Mouse (Mus musculus): Measurements from ENCODE around the gene Polr2h. TPM values are rescaled to one million over a fixed set of nuclear protein-coding genes. Genes with fewer than 3 reads are reported as not detected.

Gene Polr2h
- total and polyA plus RNA-seq, 3 experiments: 9.0 to 11.8 (median 9.0) TPM

GRCm38 (mm10) chr16:20732251-20732924 is 14.9 kb downstream of the Polr2h start:
- peak overlapping the region; percentile 59 for H3K4me3 ChIP-seq
- DNase-seq: no peak
- intact Hi-C loops (cut with DNase I): no loop called here
- TF ChIP-seq CTCF (IDR thresholded peaks at IDR 0.05): no peak
- TF ChIP-seq POLR2A (IDR thresholded peaks at IDR 0.05; ENCODE audit: insufficient read depth, low read depth, low read length): no peak
- no peak for TF ChIP-seq EP300 (IDR thresholded peaks at IDR 0.05; ENCODE audit: insufficient read depth, low read depth, low read length)
- WGBS: 2% methylated on average over 29 of the region's 30 CpGs
- no peaks in the 10 kb centered on the region for H3K79me2 ChIP-seq (replicated peaks; ENCODE audit: control insufficient read depth, insufficient read depth, low read length)
- peaks cover 2% of the 10 kb centered on the region; the same call in 1 of the 2 replicates for H3K27me3 ChIP-seq (ENCODE audit: control insufficient read depth, insufficient read depth, low read length)
- peak overlapping the region; percentile 70 for H3K9ac ChIP-seq (ENCODE audit: low read depth, low read length)
- H3K4me1 ChIP-seq (ENCODE audit: control insufficient read depth, insufficient read depth, low read length): no peaks in the 10 kb centered on the region; the same call in 1 of the 2 replicates
- H3K27ac ChIP-seq: peak overlapping the region; percentile 62; the same call in 1 of the 2 replicates
- no peaks in the 10 kb centered on the region for H3K36me3 ChIP-seq (ENCODE audit: control insufficient read depth, insufficient read depth, low read length)

DNA sequence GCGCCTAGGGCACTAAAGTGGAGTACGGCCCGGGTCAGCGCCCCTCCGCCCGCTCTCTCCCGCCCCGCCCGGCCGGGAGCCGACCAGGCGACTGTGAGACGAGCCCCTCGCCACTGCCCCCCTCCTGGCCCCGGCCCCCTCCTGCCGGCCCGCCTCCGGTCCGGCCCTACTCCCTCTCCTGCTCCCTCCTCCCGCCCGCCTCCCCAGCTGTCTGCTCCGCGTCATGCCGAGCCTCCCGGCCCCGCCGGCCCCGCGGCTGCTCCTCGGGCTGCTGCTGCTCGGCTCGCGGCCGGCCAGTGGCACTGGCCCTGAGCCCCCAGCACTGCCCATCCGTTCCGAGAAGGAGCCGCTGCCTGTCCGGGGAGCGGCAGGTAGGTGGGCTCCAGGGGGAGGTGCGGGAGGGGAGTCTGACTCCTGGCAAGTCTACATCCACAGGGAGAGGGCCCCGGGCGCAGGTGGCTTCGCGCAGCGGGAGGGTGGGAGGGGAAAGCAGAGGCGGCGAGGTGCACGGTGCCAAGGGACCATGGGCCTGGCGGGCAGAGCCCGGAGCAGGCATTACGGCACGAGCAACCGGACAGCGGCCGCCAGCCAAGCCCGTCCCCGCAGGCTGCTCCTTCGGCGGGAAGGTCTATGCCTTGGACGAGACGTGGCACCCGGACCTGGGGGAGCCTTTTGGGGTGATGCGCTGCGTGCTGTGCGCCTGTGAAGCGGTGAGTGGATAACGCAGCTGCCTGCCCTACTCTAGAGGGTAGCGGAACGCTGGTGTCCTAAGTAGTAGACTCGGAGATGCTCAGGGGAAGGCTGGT is 15.7 kb downstream of the Polr2h start, which contains the start of gene Chrd:
TSS of gene Chrd (plus strand) at position 203 of the 806 bp plus-strand sequence.
- intact Hi-C loops (cut with DNase I): no loop called here
- Histone ChIP-seq H3K27me3 (ENCODE audit: control insufficient read depth, insufficient read depth, low read length) (peaks cover 2% of the 10 kb centered on the region; the same call in 1 of the 2 replicates), H3K36me3 (ENCODE audit: control insufficient read depth, insufficient read depth, low read length) (no peaks in the 10 kb centered on the region), H3K27ac (peak within 1 kb of the TSS; percentile 62), H3K9ac (ENCODE audit: low read depth, low read length) (peak within 1 kb of the TSS; percentile 70), H3K4me3 (peak within 1 kb of the TSS; percentile 59), H3K79me2 (replicated peaks; ENCODE audit: control insufficient read depth, insufficient read depth, low read length) (no peaks in the 10 kb centered on the region), H3K4me1 (ENCODE audit: control insufficient read depth, insufficient read depth, low read length) (no peaks in the 10 kb centered on the region; the same call in 1 of the 2 replicates)
- TF ChIP-seq CTCF (IDR thresholded peaks at IDR 0.05) (no peak), EP300 (IDR thresholded peaks at IDR 0.05; ENCODE audit: insufficient read depth, low read depth, low read length) (no peak)
- under 1% methylated on average over 45 of the region's 70 CpGs for WGBS
- DNase-seq: peak; percentile 75 to 80

GRCm38 (mm10) chr16:20733731-20734730 is 16.6 kb downstream of the Polr2h start, which contains the start of gene Thpo:
Thpo (minus strand) TSS chr16:20734511.
- no peak for TF ChIP-seq POLR2A (IDR thresholded peaks at IDR 0.05; ENCODE audit: insufficient read depth, low read depth, low read length)
- no peak for TF ChIP-seq CTCF (IDR thresholded peaks at IDR 0.05)
- TF ChIP-seq EP300 (IDR thresholded peaks at IDR 0.05; ENCODE audit: insufficient read depth, low read depth, low read length): no peak
- peaks cover 2% of the 10 kb centered on the region; the same call in 1 of the 2 replicates for H3K27me3 ChIP-seq (ENCODE audit: control insufficient read depth, insufficient read depth, low read length)
- H3K4me3 ChIP-seq: peak within 1 kb of the TSS; percentile 59
- intact Hi-C loops (cut with DNase I): no loop called here
- DNase-seq: peak in 1 of 2 experiments; percentile 26
- peak within 1 kb of the TSS; percentile 36 for H3K27ac ChIP-seq
- H3K9ac ChIP-seq (ENCODE audit: low read depth, low read length): peak within 1 kb of the TSS; percentile 6
- no peaks in the 10 kb centered on the region for H3K36me3 ChIP-seq (ENCODE audit: control insufficient read depth, insufficient read depth, low read length)
- no peaks in the 10 kb centered on the region for H3K79me2 ChIP-seq (replicated peaks; ENCODE audit: control insufficient read depth, insufficient read depth, low read length)
- WGBS: 10% methylated on average over 45 of the region's 45 CpGs
- no peaks in the 10 kb centered on the region; the same call in 1 of the 2 replicates for H3K4me1 ChIP-seq (ENCODE audit: control insufficient read depth, insufficient read depth, low read length)

DNA sequence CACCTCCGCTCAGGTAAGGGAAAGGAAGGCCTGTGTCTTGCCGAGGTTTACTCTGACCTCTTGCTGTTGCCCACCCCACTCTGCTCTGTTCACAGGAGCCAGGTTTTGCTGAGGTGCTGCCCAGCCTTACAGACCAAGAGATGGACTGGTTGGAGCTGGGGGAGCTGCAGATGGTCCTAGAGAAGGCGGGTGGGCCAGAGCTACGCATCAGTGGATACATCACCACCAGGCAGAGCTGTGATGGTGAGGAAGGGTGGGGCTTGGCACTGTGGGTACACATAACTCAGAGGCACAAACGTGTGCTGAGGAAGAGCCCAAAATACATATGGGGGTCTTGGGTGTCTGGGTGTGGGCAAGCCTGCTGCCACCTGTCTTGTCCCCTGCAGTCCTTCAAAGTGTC is 18.2 kb downstream of the Polr2h start:
- intact Hi-C loops (cut with DNase I): no loop called here
- no peak overlapping the region for H3K27ac ChIP-seq
- peak in 1 of 2 experiments; percentile 10 for DNase-seq
- no peak overlapping the region for H3K9ac ChIP-seq (ENCODE audit: low read depth, low read length)
- no peaks in the 10 kb centered on the region for H3K79me2 ChIP-seq (replicated peaks; ENCODE audit: control insufficient read depth, insufficient read depth, low read length)
- no peak for TF ChIP-seq EP300 (IDR thresholded peaks at IDR 0.05; ENCODE audit: insufficient read depth, low read depth, low read length)
- no peak for TF ChIP-seq POLR2A (IDR thresholded peaks at IDR 0.05; ENCODE audit: insufficient read depth, low read depth, low read length)
- TF ChIP-seq CTCF (IDR thresholded peaks at IDR 0.05): no peak
- 71% methylated on average over 5 of the region's 5 CpGs for WGBS
- H3K4me3 ChIP-seq: no peak overlapping the region
- no peaks in the 10 kb centered on the region for H3K36me3 ChIP-seq (ENCODE audit: control insufficient read depth, insufficient read depth, low read length)
- H3K4me1 ChIP-seq (ENCODE audit: control insufficient read depth, insufficient read depth, low read length): no peaks in the 10 kb centered on the region; the same call in 1 of the 2 replicates
- peaks cover 2% of the 10 kb centered on the region; the same call in 1 of the 2 replicates for H3K27me3 ChIP-seq (ENCODE audit: control insufficient read depth, insufficient read depth, low read length)

DNA sequence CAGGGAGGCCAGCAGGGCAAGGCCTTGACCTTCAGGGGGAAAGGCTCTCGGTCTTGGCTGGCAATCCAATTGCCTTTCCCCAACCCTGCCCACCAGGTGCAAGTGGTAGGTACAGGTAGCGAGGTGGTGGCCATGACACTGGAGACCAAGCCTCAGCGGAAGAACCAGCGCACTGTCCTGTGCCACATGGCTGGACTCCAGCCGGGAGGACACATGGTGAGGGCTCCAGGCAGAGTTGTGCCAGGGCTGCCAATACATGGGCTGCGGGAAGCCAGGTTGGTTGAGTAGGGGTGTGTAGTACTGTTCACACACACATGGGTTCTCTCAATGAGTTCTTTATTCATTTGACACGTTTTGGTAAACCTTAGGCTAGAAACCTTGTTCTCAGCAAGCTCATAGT is 18.7 kb downstream of the Polr2h start:
- H3K9ac ChIP-seq (ENCODE audit: low read depth, low read length): no peak overlapping the region
- H3K27ac ChIP-seq: no peak overlapping the region
- TF ChIP-seq EP300 (IDR thresholded peaks at IDR 0.05; ENCODE audit: insufficient read depth, low read depth, low read length): no peak
- no peak for TF ChIP-seq CTCF (IDR thresholded peaks at IDR 0.05)
- no peak for TF ChIP-seq POLR2A (IDR thresholded peaks at IDR 0.05; ENCODE audit: insufficient read depth, low read depth, low read length)
- intact Hi-C loops (cut with DNase I): no loop called here
- no peaks in the 10 kb centered on the region for H3K79me2 ChIP-seq (replicated peaks; ENCODE audit: control insufficient read depth, insufficient read depth, low read length)
- peaks cover 2% of the 10 kb centered on the region; the same call in 1 of the 2 replicates for H3K27me3 ChIP-seq (ENCODE audit: control insufficient read depth, insufficient read depth, low read length)
- peak in 1 of 2 experiments; percentile 12 for DNase-seq
- H3K4me3 ChIP-seq: no peak overlapping the region
- H3K36me3 ChIP-seq (ENCODE audit: control insufficient read depth, insufficient read depth, low read length): no peaks in the 10 kb centered on the region
- no peaks in the 10 kb centered on the region; the same call in 1 of the 2 replicates for H3K4me1 ChIP-seq (ENCODE audit: control insufficient read depth, insufficient read depth, low read length)
- 84% methylated on average over 7 of the region's 7 CpGs for WGBS
